Mouse (Mus musculus): ENCODE measurements at regions not wholly inside any gene's neighbourhood (a gene's known extent, or its start where the extent isn't known, plus 50 kb on each side); places are given as distances from the start of the nearest gene placed in this dataset.

DNA sequence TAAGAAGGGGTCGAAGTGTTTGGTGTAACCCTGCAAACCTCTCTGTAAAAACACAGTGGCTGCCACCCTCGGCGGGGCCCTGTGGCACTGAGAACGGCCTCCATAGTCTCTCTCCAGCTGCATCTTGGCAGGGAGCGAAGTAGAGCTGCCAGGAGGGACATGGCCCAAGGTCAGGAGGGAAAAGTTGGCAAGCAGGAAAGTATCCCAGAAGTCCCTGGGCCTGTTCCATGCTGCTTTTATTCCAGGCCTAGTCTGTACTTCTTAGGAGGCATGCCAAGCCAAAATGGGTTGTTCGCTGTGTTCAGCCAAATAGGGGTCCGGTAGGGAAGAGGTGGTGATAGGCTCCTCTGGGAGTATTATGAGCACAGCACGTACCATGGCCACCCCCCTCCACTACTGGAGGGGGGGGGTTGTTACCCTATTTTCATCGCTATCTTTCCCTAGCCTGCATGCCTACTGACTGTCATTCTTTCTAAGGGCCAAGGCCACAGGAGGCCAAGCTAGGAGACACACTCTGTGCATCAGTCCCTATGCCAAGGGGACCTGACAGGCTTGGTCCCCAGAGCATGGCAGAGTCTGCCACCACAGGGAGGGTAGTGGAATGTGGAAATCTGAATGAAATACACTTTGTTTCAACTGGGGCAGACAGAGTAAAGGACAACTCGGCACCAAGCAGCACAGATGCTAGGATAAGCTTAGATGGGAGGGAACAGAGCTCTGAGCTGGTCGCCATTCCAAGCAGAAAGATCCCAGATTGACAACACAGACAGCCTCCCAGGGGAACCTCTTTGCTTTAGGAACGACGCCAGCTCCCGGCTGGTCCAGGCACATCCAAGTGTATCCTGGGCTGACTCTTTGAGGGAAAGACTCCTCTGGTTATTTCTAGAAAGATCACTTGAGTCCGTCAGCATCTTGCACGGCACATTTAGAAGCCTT is 74.2 kb upstream of the Irf2bp2 start:
- ATAC-seq (replicated peaks; ENCODE audit: low FRiP score, poor library complexity, severe bottlenecking), result no peak

- no peak for ATAC-seq (replicated peaks; ENCODE audit: low FRiP score, poor library complexity, severe bottlenecking)
These were observed 73.4 kb upstream of the Irf2bp2 start for GRCm38 (mm10) chr8:126667086-126667720.

DNA sequence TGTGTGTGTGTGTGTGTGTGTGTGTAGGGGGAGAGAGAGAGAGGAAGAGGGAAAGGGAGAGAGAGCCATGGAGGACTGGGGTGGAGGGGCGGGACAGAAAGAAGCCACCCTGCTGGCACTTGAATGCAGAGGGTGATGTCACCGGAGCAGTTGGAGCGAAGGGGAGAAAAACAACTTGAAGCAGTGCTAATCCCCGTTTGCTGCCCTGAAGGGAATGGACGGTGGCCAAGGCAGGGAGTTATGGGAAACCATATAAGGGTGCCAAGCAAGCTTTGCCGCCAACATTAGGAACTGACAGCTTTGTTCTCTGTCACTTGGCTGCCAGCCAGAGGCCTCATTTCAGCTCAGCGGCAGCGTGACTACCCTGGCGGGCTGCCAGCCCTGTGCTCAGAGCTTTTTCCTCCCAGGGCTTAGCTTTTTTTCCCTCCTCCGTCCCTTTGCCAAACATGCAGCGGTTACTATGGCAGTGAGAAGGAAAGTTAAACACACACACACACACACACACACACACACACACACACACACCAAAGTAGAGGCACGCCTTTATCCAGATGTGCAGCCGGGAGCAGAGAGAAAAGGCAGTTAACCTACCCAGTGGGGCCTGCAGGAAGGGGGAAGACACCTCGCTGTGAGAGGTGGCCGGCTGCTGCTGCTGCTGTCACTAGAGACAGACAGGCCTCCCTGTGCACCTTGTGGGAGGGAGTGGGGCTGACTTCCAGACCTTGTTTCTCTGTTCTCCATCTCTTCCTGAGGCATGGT is 72.7 kb upstream of the Irf2bp2 start:
- ATAC-seq (replicated peaks; ENCODE audit: low FRiP score, poor library complexity, severe bottlenecking), result 0 out of 2 replicates have a peak, but pooled peaks have one; percentile 52

- ATAC-seq (replicated peaks; ENCODE audit: low FRiP score, poor library complexity, severe bottlenecking), result no peak
These were observed 71.9 kb upstream of the Irf2bp2 start for GRCm38 (mm10) chr8:126665581-126666241.

DNA sequence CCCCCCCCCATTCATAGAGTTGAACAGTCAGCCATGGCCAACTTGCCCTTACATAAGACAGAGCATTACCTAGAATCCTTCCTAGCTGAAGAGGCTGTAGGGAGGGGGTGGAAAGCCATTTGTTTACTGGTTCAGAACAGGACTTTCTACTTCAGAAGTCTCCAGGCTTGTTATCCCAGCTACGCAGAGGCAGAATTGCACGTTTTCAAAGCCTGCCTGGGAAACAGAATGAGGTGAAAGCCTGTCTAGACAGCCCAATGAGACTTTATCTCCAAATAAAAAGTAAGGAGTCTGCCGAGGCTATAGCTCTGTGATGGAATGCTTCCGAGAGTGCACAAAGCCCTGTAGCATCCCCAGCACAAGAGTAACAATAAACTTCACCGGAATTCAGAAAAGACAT is 71.1 kb upstream of the Irf2bp2 start:
- ATAC-seq (replicated peaks; ENCODE audit: low FRiP score, poor library complexity, severe bottlenecking), result no peak

DNA sequence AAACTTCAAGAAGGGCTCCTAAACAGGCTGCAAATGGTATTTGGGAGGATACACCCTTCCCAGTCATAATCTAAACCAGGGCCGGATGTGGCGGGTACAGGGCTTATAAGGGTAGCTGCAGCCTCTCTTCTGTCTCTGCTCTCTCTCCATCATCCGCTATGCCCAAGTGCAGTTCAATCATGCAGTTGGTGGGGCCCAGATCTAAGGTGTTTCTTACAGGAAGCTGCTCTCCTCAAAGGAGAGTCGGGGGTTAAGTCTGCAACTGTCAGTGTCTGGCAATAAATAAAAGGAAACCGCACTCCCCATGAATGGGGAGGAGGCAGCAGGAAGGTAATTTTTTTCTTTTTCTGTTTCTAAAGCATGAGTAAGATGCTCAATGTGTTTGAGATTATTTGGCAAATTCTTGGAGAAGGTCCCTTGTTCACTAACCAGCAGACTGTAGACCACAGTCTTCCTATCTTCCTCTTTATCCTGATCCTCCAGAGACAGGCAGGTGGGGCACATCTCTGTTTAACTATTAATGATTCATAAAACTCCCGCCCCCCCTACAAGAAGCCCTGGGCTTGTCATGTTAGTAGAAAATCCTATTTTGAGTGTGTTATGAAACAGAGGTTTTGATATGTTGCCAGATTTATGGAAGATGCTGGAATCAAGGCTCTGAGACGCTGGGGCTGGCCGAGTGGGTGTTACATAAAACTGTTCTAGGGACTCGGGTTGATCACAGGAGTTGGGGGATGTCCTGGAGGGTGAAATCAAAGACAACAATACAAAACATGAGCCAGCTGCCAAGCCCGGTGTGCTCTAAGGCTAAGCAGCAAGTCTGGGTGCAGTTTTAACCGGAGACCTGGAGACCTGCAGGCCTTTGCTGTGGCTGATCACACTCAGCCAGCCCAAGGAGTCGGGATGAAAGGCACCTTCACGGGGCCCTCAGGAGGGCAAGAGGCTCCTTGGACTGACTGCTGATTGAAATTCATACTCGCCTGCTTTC is 69.3 kb upstream of the Irf2bp2 start:
- no peak for ATAC-seq (replicated peaks; ENCODE audit: low FRiP score, poor library complexity, severe bottlenecking)

DNA sequence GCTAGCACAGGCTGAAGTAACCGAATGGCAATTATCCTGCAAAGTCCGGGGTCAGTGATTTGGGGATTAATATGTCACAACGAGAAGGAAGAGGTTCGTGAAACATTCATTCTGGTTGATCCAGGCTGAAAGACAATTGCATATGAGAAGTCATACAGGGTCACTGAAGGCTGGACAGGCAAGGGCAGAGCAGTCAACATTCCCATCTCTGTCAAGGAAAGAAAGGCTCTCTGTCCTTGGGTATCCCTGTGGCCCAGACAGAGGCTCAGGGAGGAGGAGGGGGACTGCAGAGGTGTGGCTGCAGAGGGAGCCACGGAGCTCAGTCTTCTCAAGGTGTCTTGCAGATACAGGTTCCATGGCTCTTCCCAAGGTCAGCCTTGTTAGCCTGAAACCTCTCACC is 68.4 kb upstream of the Irf2bp2 start:
- no peak for ATAC-seq (replicated peaks; ENCODE audit: low FRiP score, poor library complexity, severe bottlenecking)

DNA sequence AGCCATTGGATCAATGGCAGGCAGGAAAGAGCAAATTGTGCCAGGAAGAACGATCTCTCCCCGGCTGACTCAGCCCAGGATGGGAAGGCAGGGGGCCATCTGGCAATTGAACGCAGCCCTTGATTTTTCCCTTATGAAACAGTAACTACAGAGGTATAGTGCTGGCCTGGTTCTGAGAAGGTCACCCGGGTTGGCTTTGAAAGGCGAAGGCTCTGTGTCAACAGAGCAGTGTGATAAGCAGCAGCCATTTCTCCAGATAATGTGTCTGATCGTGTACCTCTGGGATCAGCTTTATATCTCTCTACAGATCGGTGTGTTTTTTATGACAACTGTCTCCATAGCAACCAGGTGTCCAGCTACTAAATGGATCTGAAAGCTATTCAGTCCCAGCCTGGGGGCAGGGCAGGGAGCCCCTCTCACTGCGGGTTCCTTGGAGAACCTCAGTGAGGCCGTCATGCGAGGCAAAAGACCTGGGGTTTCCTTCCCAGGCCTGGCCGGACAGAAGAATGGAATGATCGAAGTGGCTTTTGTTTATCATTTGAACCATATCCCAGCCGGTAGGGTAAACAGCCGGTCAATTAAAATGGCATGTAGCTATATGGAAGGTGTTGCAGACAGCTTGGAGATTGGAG is 67.8 kb upstream of the Irf2bp2 start:
- no peak for ATAC-seq (replicated peaks; ENCODE audit: low FRiP score, poor library complexity, severe bottlenecking)

GRCm38 (mm10) chr8:126660658-126661316 is 67.0 kb upstream of the Irf2bp2 start:
- ATAC-seq (replicated peaks; ENCODE audit: low FRiP score, poor library complexity, severe bottlenecking), result no peak

- ATAC-seq (replicated peaks; ENCODE audit: low FRiP score, poor library complexity, severe bottlenecking), result no peak
These were observed 66.2 kb upstream of the Irf2bp2 start for GRCm38 (mm10) chr8:126659691-126660657.

GRCm38 (mm10) chr8:126657546-126657945 is 63.8 kb upstream of the Irf2bp2 start:
- no peak for ATAC-seq (replicated peaks; ENCODE audit: low FRiP score, poor library complexity, severe bottlenecking)

DNA sequence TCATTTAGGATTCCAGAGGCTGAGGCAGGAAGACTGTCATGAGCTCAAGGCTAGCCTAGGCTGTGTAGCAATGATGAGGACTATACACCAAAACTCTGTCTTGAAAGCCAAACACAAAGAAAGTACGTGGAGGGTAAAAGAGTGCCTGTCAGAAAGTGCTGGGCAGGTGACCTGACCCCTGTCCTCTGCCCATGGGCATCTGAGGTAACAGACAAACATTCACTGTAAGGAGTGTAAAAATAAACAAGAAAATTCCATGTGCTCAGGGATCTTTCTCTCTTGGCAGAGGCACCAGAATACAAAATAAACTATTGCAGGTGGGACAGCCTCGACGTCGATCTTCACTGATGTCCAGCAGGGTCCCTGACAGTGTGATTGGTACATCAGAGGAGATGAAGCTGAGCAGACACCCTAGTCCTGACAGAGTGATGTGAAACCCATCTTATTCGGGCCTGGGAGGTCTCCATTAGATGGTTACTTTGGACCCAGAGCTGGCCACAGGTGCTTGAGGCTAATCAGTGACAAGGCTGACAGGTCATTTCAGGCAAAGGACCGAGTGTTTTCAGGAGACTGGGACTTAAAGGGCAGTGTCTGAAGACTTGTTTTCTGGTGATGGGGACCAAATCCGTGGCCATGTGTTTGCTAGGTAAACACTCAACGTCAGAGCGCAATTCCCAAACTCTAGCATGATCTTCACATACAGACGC is 62.9 kb upstream of the Irf2bp2 start:
- ATAC-seq (replicated peaks; ENCODE audit: low FRiP score, poor library complexity, severe bottlenecking), result no peak

DNA sequence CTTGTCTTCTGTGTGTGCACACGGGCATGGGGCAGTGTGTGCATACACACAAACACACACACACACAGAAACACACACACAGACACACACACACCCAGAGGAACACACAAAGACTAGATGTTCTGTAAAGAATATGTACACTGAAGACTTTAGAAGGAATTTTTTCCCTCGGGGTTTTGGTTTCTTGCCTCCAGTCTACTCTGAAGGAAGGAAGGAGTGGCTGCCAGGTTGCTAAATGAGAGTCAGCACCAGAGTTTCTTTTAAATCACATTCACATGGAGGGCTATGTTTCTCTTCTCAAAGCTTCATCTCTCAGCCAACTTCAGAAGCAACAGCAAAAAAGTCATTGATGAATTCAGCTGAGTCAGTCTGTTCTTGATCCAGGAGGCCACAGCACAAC is 61.8 kb upstream of the Irf2bp2 start:
- ATAC-seq (replicated peaks; ENCODE audit: low FRiP score, poor library complexity, severe bottlenecking), result no peak

GRCm38 (mm10) chr8:126654353-126654752 is 60.6 kb upstream of the Irf2bp2 start:
- ATAC-seq (replicated peaks; ENCODE audit: low FRiP score, poor library complexity, severe bottlenecking), result no peak

DNA sequence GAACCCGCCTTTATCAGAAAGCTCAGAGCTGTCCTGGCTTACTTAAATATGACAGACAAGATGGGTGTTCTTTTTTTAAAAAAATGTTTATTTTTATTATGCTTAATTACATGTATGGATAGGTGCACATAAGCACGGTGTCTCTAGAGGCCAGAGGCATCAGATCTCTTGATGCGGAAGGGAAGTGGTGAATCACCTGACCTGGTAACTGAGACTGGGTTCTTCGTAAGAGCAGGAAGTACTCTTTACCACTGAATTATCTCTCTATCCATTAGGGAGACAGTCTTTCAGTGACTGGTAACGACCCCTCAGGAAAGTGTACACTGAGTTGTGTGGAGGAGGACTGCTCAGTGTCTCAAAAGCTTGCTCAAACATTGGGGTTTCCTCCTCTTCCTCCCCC is 58.4 kb upstream of the Irf2bp2 start:
- no peak for ATAC-seq (replicated peaks; ENCODE audit: low FRiP score, poor library complexity, severe bottlenecking)

GRCm38 (mm10) chr8:126650945-126651344 is 57.2 kb upstream of the Irf2bp2 start:
- ATAC-seq (replicated peaks; ENCODE audit: low FRiP score, poor library complexity, severe bottlenecking), result no peak

All from erythroid progenitor cell, adult 5-6 weeks (primary cell).